Mouse (Mus musculus): Measurements from ENCODE around the gene Zfp763.

DNA sequence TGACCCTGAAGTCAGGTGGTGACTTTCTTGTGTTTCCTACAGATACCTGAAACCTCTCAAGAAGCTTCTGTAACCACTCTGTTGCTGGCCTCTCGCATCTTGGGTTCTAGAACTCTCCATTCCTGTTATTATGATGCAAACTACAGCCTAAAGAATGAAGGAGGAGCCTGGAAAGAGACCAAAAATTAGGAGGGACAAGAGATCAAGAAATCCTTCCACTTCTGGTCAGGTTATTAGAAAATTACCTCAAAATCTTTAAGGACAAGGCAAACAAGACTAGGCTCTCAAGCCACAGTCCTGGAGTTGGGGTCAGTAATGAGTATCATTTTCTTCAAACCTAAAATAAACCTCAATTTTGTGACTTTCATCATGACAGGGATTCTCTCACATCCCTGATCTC is 34.8 kb upstream of the Zfp763 start, which contains the start of gene 4921501E09Rik:
- TF ChIP-seq CTCF (IDR thresholded peaks at IDR 0.05; ENCODE audit: control insufficient read depth, insufficient read depth, insufficient read length) (no peak), CEBPB (IDR thresholded peaks at IDR 0.05; ENCODE audit: low read depth) (no peak), MYOD1 (IDR thresholded peaks at IDR 0.05; ENCODE audit: control insufficient read depth, insufficient read length, low read depth) (no peak), USF1 (IDR thresholded peaks at IDR 0.05; ENCODE audit: low read depth) (no peak), FOSL1 (IDR thresholded peaks at IDR 0.05; ENCODE audit: insufficient read depth, low read length, poor library complexity, severe bottlenecking) (no peak)
